Mouse (Mus musculus) spleen, adult 2 months (tissue): Measurements from ENCODE around the gene Sult6b1.

Experiments
- CTCF ChIP-seq: fragments of 200-500 bp; IDR thresholded peaks from 2 replicates; pipeline ENCODE4 v1.5.1; 2011; ENCODE audit warnings: mild to moderate bottlenecking, inconsistent platforms; ENCODE audit not compliant: insufficient read depth, insufficient read length, insufficient replicate concordance; ENCODE audit errors: extremely low read depth
- POLR2A ChIP-seq: fragments of 200-500 bp; IDR thresholded peaks from 2 replicates; pipeline ENCODE4 v1.6.1; 2011; ENCODE audit warnings: low read depth, low read length, inconsistent platforms

DNA sequence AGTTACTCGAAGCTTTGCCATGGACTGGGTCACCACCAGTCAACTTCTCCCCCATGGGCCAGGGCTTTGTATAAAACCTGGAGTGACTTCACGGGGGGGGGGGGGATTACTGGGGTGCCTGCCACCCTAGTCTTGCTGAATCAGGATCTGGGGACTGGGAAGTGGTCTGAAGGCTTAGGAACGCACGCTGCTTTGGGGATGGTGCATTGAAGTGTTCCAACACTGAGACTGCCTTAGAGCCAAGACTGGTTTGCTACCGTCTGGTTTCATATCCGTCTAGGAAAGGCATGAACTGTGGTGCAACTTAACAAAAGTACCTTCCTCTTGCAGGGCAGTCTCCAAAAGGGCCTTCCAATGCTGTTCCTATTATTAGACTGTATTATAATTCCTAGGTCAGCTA, 10.9 kb upstream of the Sult6b1 start:
- TF ChIP-seq POLR2A (no peak), CTCF (no peak)
